Mouse (Mus musculus): ENCODE data around the gene Adssl1.

Adssl1 gene

DNA sequence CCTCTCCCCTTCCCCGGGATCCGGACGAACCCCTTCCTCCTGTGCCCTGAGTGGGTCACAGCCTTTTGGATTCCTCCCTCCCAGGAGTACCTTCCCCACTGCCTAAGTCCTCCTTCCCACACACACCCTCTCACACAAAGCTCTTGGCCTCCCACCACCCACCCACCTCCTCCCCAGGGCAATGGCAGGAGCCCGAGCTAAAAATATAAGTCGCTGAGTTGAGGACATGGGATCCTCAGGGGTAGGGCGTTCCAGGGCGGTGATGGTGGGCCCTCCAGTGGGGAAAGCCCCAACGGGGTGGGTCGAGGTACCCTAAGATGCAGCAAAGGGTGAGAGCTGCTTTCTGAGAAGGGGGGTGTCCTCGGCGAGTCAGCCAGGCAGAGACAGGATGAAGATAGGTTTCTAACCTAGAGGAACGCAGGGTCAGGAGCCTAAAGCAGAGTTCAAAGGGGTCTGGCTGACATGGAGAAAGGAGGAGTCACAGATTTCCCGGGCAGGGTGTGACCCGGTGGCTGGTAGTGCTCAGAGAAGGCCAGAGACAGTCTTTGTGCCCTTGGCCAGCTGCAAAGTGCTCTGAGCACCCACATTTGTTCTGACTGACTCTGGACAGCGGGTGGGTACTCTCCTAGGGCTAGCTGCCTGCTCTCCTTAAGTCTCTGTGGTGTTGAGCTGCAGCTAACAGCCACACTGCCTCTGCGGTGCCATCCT lies 663 bp downstream of the Adssl1 start:
- DNase-seq (ENCODE audit: extremely low read depth, insufficient read length, low spot score): no peak

DNA sequence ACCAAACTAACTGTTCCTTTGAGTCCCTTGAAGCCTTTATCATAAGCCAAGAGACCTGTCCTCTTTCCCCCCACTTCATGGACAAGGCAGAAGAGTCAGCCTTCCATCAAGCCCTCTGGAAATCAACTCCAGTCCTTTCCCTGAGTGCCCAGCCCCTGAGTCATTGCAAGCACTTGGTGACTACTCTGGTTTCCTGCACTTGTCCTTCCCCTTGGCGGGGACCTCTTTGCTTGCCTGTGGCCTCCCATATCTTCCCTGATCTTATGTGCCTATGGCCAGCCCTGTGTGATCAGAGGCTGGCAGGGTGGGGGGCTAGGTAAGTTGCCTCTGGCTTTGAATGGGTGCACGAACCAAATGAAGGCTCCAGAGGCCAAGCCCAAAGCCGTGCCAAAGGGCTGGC lies 2.1 kb downstream of the Adssl1 start:
- peak; percentile 55 for DNase-seq (ENCODE audit: extremely low read depth, insufficient read length, low spot score)

GRCm38 (mm10) chr12:112623742-112624141 lies 3.9 kb downstream of the Adssl1 start:
- DNase-seq (ENCODE audit: extremely low read depth, insufficient read length, low spot score): no peak

DNA sequence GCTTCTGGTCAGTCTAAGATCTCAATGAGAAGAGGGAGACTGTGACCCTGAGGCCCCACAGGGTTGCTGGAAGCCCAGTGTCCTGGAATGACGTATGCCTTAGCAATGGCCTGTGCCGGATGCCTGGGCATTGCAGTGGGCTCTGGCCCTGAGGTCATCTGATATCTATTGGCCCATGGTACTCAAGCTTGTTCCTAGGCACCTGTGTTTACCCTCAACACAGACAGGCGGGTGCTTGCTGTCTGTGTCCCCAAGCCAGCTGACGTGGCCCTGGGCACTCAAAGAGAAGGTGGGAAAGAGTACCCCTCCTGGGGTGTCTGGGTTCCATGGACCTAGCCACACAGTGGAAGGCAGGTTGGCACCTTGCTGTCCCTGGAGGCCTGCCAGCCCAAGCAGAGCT lies 5.9 kb downstream of the Adssl1 start:
- no peak for DNase-seq (ENCODE audit: extremely low read depth, insufficient read length, low spot score)

- DNase-seq (ENCODE audit: extremely low read depth, insufficient read length, low spot score): no peak
Measured at GRCm38 (mm10) chr12:112626455-112626854, 6.6 kb downstream of the Adssl1 start.

DNA sequence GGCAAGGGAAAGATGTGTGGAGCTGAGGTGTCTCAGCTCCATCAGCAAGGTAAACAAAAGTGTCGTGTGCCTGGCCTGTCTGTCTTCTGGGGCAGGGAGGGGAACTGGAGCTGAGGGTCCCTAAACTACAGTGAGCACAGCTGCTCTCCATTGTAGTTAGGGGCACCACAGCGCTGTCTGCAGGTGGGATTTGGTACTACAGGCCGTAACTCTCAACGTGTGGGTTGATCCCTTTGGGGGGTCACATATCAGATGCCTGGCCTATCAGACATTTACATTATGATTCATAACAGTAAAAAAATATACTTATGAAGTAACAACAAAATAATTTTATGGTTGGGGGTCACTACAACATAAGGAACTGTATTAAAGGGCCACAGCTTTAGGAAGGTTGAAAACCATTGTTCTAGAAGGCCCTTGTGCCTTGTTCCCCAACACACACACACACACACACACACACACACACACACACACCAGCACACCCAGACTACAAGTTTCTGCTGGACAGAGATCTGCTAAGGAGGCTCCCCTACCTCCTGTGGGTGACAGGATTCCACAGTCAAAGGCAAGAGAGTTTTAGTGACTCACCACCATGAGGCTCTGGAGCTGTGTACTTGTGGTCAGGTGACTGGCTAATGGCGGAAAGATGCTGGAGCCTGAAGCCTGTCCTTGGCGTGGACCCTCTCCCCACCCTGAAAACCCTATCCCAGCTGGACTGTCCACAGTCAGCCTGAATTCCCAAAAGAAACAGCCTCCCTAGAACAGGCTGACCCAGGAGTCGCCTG lies 7.4 kb downstream of the Adssl1 start:
- DNase-seq (ENCODE audit: extremely low read depth, insufficient read length, low spot score): peak; percentile 62

DNA sequence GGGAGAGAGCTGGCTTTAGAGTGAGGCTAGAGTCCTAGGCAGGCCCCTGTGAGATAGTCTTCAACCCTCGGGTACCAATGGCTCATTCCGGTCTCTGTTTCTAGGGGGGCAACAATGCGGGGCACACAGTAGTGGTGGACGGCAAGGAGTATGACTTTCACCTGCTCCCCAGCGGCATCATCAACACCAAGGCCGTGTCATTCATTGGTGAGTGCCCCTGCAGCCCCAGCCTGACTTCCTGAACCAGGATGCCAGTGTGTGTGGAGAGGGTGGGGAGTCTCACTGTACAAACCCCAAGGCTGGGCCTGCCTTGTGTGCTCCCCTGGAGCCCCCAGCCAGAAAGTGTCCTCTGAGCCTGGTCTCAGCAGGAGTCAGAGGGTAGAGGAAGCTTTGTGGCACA lies 8.4 kb downstream of the Adssl1 start:
- no peak for DNase-seq (ENCODE audit: extremely low read depth, insufficient read length, low spot score)

GRCm38 (mm10) chr12:112628928-112629721 lies 9.3 kb downstream of the Adssl1 start:
- peak; percentile 91 for DNase-seq (ENCODE audit: extremely low read depth, insufficient read length, low spot score)

GRCm38 (mm10) chr12:112630029-112630428 lies 10.2 kb downstream of the Adssl1 start:
- DNase-seq (ENCODE audit: extremely low read depth, insufficient read length, low spot score): no peak

DNA sequence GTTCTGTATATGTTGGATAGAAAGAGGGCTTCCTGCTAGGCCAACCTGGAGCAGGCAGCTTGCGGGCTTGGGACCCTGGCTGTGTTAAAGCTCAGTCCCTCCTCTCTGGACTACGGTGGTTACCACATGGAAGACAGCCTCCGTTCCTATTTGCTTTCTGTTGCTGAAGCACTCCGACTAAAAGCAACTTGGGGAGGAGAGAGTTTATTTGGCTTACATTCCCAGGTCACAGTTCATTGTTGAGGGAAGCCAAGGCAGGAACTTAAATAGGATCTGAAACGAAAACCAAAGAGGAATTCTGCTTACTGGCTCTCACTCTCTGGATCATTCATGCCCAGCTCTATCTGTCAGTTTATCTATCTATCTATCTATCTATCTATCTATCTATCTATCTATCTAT lies 11.0 kb downstream of the Adssl1 start:
- no peak for DNase-seq (ENCODE audit: extremely low read depth, insufficient read length, low spot score)

- DNase-seq (ENCODE audit: extremely low read depth, insufficient read length, low spot score): no peak
Measured at GRCm38 (mm10) chr12:112631472-112631871, 11.6 kb downstream of the Adssl1 start.

DNA sequence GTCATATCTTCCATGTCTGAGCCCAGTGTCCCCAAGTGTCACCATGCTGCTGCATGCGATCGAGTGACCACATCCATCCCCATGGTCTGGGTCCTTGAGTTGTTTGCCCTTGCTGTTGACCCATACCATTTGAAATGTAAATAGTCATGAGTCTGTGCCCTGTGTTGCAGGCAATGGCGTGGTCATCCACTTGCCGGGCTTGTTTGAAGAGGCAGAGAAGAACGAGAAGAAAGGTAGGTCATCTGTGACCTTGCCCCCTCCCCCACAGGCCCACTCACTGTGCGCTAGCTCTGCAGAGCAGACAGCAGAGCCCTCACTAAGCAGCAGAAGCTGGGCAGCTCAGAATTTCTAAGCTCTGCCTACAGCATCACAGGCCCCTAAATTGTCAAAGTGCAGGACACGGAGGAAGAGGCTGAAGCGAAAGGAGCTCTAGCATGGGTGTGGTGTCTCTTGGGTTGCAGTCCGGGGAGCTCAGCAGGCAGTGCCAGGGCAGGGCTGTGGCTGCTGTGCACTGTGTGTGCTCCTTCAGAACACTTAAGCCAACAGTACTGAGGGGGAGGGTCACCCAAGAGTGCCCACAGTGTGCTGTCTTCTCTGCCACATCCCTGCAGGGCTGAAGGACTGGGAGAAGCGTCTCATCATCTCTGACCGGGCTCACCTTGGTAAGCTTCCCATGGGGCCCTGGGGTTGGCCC lies 12.4 kb downstream of the Adssl1 start:
- no peak for DNase-seq (ENCODE audit: extremely low read depth, insufficient read length, low spot score)

DNA sequence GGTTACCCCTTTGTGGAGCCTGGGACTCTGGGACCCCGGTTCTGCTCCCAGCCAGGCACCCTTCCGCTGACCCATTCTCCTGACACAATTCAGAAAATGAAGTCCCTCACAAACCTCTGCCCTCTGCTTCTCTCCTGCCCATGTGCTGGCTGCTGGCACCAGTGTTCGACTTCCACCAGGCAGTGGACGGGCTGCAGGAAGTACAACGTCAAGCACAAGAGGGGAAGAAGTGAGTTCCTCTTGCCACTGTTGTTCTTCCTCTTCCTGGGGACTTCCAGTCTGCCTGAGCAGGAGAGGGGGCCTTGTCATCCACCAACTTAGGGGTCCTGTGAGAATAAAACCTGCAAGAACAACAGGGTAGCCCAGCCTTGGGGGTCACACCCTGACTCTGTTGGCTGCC lies 13.1 kb downstream of the Adssl1 start:
- no peak for DNase-seq (ENCODE audit: extremely low read depth, insufficient read length, low spot score)

GRCm38 (mm10) chr12:112633686-112634085 lies 13.8 kb downstream of the Adssl1 start:
- no peak for DNase-seq (ENCODE audit: extremely low read depth, insufficient read length, low spot score)

- DNase-seq (ENCODE audit: extremely low read depth, insufficient read length, low spot score): no peak
Measured at GRCm38 (mm10) chr12:112639526-112639925, 19.7 kb downstream of the Adssl1 start.

DNA sequence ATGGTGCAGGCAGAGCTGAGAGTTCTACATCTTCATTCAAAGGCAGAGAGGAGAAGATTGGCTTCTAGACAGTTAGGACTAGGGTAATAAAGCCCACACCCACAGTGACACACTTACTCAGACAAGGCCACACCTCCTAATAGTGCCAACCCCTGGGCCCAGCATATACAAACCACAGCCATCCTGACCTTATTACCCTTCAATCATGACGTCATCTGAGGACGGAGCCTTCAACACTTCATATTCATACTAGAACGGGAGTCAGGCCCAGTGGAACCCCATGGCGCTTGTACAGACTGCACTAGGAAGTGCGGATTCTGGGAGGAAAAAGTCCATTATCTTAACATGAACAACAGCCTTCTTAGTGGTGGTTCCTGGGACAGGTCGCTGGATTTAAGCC lies 23.3 kb downstream of the Adssl1 start:
- no peak for DNase-seq (ENCODE audit: extremely low read depth, insufficient read length, low spot score)

GRCm38 (mm10) chr12:112644180-112644854 lies 24.5 kb downstream of the Adssl1 start, which contains the start of gene Siva1:
Gene Siva1 (plus strand): TSS chr12:112644679.
- DNase-seq (ENCODE audit: extremely low read depth, insufficient read length, low spot score): peak; percentile 99

- DNase-seq (ENCODE audit: extremely low read depth, insufficient read length, low spot score): no peak
Measured at GRCm38 (mm10) chr12:112644855-112645506, 25.1 kb downstream of the Adssl1 start.

- no peak for DNase-seq (ENCODE audit: extremely low read depth, insufficient read length, low spot score)
Measured at GRCm38 (mm10) chr12:112646139-112646538, 26.3 kb downstream of the Adssl1 start.

GRCm38 (mm10) chr12:112648081-112648480 lies 28.2 kb downstream of the Adssl1 start:
- DNase-seq (ENCODE audit: extremely low read depth, insufficient read length, low spot score): no peak
